Mouse (Mus musculus): ENCODE results near the gene Ppp2r5b. TPM values are rescaled to one million over a fixed set of nuclear protein-coding genes. Genes with fewer than 3 reads are reported as not detected.

Gene Ppp2r5b
- polyA plus RNA-seq, 1 experiment from 2014 or later, result 21.0 TPM

- Histone ChIP-seq H3K4me2 (ENCODE audit: low read depth, low read length) (peak overlapping the region; percentile 85), H3K27me3 (replicated peaks; ENCODE audit: control insufficient read depth, insufficient read depth, low read length) (no peaks in the 10 kb centered on the region), H3K27ac (ENCODE audit: low read length) (peak overlapping the region; percentile 72), H3K4me1 (ENCODE audit: control insufficient read depth, insufficient read depth, low read length) (peaks cover 43% of the 10 kb centered on the region), H3K36me3 (ENCODE audit: control insufficient read depth, insufficient read depth, low read length) (no peaks in the 10 kb centered on the region), H3K4me3 (ENCODE audit: low read length) (peak overlapping the region; percentile 82), H3K9me3 (ENCODE audit: control insufficient read depth, low read length) (no peaks in the 10 kb centered on the region), H3K9ac (ENCODE audit: low read depth, low read length) (peak overlapping the region; percentile 86)
- WGBS, result 5% methylated on average over 10 of the region's 10 CpGs
- ATAC-seq, result peak; percentile 63
Observed at GRCm38 (mm10) chr19:6277661-6278438, 42.2 kb upstream of the Ppp2r5b start.

GRCm38 (mm10) chr19:6276426-6277421 lies 41.1 kb upstream of the Ppp2r5b start, which contains the start of gene Ehd1:
TSS of gene Ehd1 (plus strand) at chr19:6276725.
- peaks cover 43% of the 10 kb centered on the region for H3K4me1 ChIP-seq (ENCODE audit: control insufficient read depth, insufficient read depth, low read length)
- WGBS, result under 1% methylated on average over 105 of the region's 106 CpGs
- H3K27ac ChIP-seq (ENCODE audit: low read length), result peak within 1 kb of the TSS; percentile 84
- no peaks in the 10 kb centered on the region for H3K36me3 ChIP-seq (ENCODE audit: control insufficient read depth, insufficient read depth, low read length)
- peak; percentile 89 for ATAC-seq
- peak within 1 kb of the TSS; percentile 86 for H3K9ac ChIP-seq (ENCODE audit: low read depth, low read length)
- H3K9me3 ChIP-seq (ENCODE audit: control insufficient read depth, low read length), result no peaks in the 10 kb centered on the region
- no peaks in the 10 kb centered on the region for H3K27me3 ChIP-seq (replicated peaks; ENCODE audit: control insufficient read depth, insufficient read depth, low read length)
- H3K4me3 ChIP-seq (ENCODE audit: low read length), result peak within 1 kb of the TSS; percentile 82
- H3K4me2 ChIP-seq (ENCODE audit: low read depth, low read length), result peak within 1 kb of the TSS; percentile 86

- Histone ChIP-seq H3K4me1 (ENCODE audit: control insufficient read depth, insufficient read depth, low read length) (peaks cover 43% of the 10 kb centered on the region), H3K9me3 (ENCODE audit: control insufficient read depth, low read length) (no peaks in the 10 kb centered on the region), H3K36me3 (ENCODE audit: control insufficient read depth, insufficient read depth, low read length) (no peaks in the 10 kb centered on the region), H3K27ac (ENCODE audit: low read length) (peak overlapping the region; percentile 84), H3K9ac (ENCODE audit: low read depth, low read length) (peak overlapping the region; percentile 66), H3K4me2 (ENCODE audit: low read depth, low read length) (peak overlapping the region; percentile 86), H3K4me3 (ENCODE audit: low read length) (peak overlapping the region; percentile 82), H3K27me3 (replicated peaks; ENCODE audit: control insufficient read depth, insufficient read depth, low read length) (no peaks in the 10 kb centered on the region)
- ATAC-seq, result no peak
- WGBS, result 6% methylated on average over 15 of the region's 15 CpGs
Observed at GRCm38 (mm10) chr19:6275740-6276389, 40.2 kb upstream of the Ppp2r5b start.

- Histone ChIP-seq H3K27ac (ENCODE audit: low read length) (no peak overlapping the region), H3K4me3 (ENCODE audit: low read length) (no peak overlapping the region), H3K4me2 (ENCODE audit: low read depth, low read length) (no peak overlapping the region), H3K27me3 (replicated peaks; ENCODE audit: control insufficient read depth, insufficient read depth, low read length) (no peaks in the 10 kb centered on the region), H3K4me1 (ENCODE audit: control insufficient read depth, insufficient read depth, low read length) (peaks cover 26% of the 10 kb centered on the region), H3K9ac (ENCODE audit: low read depth, low read length) (no peak overlapping the region), H3K36me3 (ENCODE audit: control insufficient read depth, insufficient read depth, low read length) (no peaks in the 10 kb centered on the region), H3K9me3 (ENCODE audit: control insufficient read depth, low read length) (no peaks in the 10 kb centered on the region)
- no peak for ATAC-seq
- 86% methylated on average over 13 of the region's 13 CpGs for WGBS
Observed at GRCm38 (mm10) chr19:6273998-6274608, 38.4 kb upstream of the Ppp2r5b start.

- no peak overlapping the region for H3K4me3 ChIP-seq (ENCODE audit: low read length)
- 70% methylated on average over 4 of the region's 4 CpGs for WGBS
- no peaks in the 10 kb centered on the region for H3K9me3 ChIP-seq (ENCODE audit: control insufficient read depth, low read length)
- no peaks in the 10 kb centered on the region for H3K36me3 ChIP-seq (ENCODE audit: control insufficient read depth, insufficient read depth, low read length)
- no peaks in the 10 kb centered on the region for H3K27me3 ChIP-seq (replicated peaks; ENCODE audit: control insufficient read depth, insufficient read depth, low read length)
- ATAC-seq, result no peak
- no peak overlapping the region for H3K27ac ChIP-seq (ENCODE audit: low read length)
- no peak overlapping the region for H3K4me2 ChIP-seq (ENCODE audit: low read depth, low read length)
- peaks cover 21% of the 10 kb centered on the region for H3K4me1 ChIP-seq (ENCODE audit: control insufficient read depth, insufficient read depth, low read length)
- peak overlapping the region; percentile 10; the same call in 1 of the 2 replicates for H3K9ac ChIP-seq (ENCODE audit: low read depth, low read length)
Observed at GRCm38 (mm10) chr19:6273592-6273991, 37.9 kb upstream of the Ppp2r5b start.

- Histone ChIP-seq H3K4me2 (ENCODE audit: low read depth, low read length) (no peak overlapping the region), H3K36me3 (ENCODE audit: control insufficient read depth, insufficient read depth, low read length) (no peaks in the 10 kb centered on the region), H3K4me1 (ENCODE audit: control insufficient read depth, insufficient read depth, low read length) (peaks cover 16% of the 10 kb centered on the region), H3K9me3 (ENCODE audit: control insufficient read depth, low read length) (no peaks in the 10 kb centered on the region), H3K27ac (ENCODE audit: low read length) (peak overlapping the region; percentile 88), H3K9ac (ENCODE audit: low read depth, low read length) (no peak overlapping the region), H3K27me3 (replicated peaks; ENCODE audit: control insufficient read depth, insufficient read depth, low read length) (no peaks in the 10 kb centered on the region), H3K4me3 (ENCODE audit: low read length) (no peak overlapping the region)
- WGBS, result 71% methylated on average over 4 of the region's 4 CpGs
- no peak for ATAC-seq
Observed at GRCm38 (mm10) chr19:6272738-6273137, 37.1 kb upstream of the Ppp2r5b start.

GRCm38 (mm10) chr19:6272053-6272452 lies 36.4 kb upstream of the Ppp2r5b start:
- no peak overlapping the region for H3K9ac ChIP-seq (ENCODE audit: low read depth, low read length)
- no peaks in the 10 kb centered on the region for H3K36me3 ChIP-seq (ENCODE audit: control insufficient read depth, insufficient read depth, low read length)
- peak overlapping the region; percentile 88 for H3K27ac ChIP-seq (ENCODE audit: low read length)
- peaks cover 20% of the 10 kb centered on the region for H3K4me1 ChIP-seq (ENCODE audit: control insufficient read depth, insufficient read depth, low read length)
- H3K9me3 ChIP-seq (ENCODE audit: control insufficient read depth, low read length), result no peaks in the 10 kb centered on the region
- H3K27me3 ChIP-seq (replicated peaks; ENCODE audit: control insufficient read depth, insufficient read depth, low read length), result no peaks in the 10 kb centered on the region
- peak; percentile 36 for ATAC-seq
- WGBS, result 62% methylated on average over 7 of the region's 7 CpGs
- H3K4me2 ChIP-seq (ENCODE audit: low read depth, low read length), result no peak overlapping the region
- no peak overlapping the region for H3K4me3 ChIP-seq (ENCODE audit: low read length)

GRCm38 (mm10) chr19:6271206-6271605 lies 35.5 kb upstream of the Ppp2r5b start:
- 31% methylated on average over 8 of the region's 8 CpGs for WGBS
- Histone ChIP-seq H3K9ac (ENCODE audit: low read depth, low read length) (peak overlapping the region; percentile 57), H3K27ac (ENCODE audit: low read length) (peak overlapping the region; percentile 88)

More at GRCm38 (mm10) chr19:6271206-6271605, 35.5 kb upstream of the Ppp2r5b start:
- peaks cover 20% of the 10 kb centered on the region for H3K4me1 ChIP-seq (ENCODE audit: control insufficient read depth, insufficient read depth, low read length)
- no peaks in the 10 kb centered on the region for H3K9me3 ChIP-seq (ENCODE audit: control insufficient read depth, low read length)
- no peaks in the 10 kb centered on the region for H3K27me3 ChIP-seq (replicated peaks; ENCODE audit: control insufficient read depth, insufficient read depth, low read length)
- H3K4me2 ChIP-seq (ENCODE audit: low read depth, low read length), result no peak overlapping the region
- H3K36me3 ChIP-seq (ENCODE audit: control insufficient read depth, insufficient read depth, low read length), result no peaks in the 10 kb centered on the region
- H3K4me3 ChIP-seq (ENCODE audit: low read length), result no peak overlapping the region
- ATAC-seq, result no peak

All from intestine, embryonic 16.5 days (tissue).